Mouse (Mus musculus): ENCODE data around the gene Serpinb7.

DNA sequence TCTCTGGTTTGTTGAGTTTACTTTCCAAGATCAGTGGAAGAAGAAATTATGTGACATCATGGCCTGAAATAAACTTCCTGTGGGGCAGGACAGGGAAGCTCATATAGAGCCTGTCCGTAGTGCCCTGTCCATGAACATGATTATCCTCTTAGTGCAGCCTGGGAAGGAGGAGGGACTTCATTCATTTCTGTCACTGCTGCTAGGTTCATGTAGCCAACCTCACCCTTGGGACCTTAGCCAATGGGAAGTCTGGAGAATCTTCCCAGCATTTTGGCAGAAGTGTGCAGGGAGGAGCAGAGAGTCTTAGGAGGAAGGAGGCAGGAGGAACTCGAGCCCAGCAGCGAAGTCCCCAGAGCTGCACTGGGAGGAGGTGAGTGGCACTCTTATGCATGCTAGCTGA lies at the start of gene Serpinb7:
- TF ChIP-seq EP300 (IDR thresholded peaks at IDR 0.05; ENCODE audit: low read length), result no peak
- TF ChIP-seq USF2 (conservative IDR thresholded peaks at IDR 0.05; ENCODE audit: low read depth, low read length), result no peak
- no peak for TF ChIP-seq ZC3H11A (IDR thresholded peaks at IDR 0.05; ENCODE audit: low read depth, low read length)
- TF ChIP-seq CTCF (conservative IDR thresholded peaks at IDR 0.05 in 1 of 2, IDR thresholded peaks at IDR 0.05 in 1 of 2; ENCODE audit: low read depth in 2 of 2, low read length in 2 of 2), result no peak
- no peak for TF ChIP-seq IRF4 (IDR thresholded peaks at IDR 0.05; ENCODE audit: low read depth, low read length)
- no peak for TF ChIP-seq POLR2A (IDR thresholded peaks at IDR 0.05; ENCODE audit: low read depth, low read length)

Data from CH12.LX (cell line).